Mouse (Mus musculus): ENCODE results near the gene Csnk1g2.

The Csnk1g2 gene

DNA sequence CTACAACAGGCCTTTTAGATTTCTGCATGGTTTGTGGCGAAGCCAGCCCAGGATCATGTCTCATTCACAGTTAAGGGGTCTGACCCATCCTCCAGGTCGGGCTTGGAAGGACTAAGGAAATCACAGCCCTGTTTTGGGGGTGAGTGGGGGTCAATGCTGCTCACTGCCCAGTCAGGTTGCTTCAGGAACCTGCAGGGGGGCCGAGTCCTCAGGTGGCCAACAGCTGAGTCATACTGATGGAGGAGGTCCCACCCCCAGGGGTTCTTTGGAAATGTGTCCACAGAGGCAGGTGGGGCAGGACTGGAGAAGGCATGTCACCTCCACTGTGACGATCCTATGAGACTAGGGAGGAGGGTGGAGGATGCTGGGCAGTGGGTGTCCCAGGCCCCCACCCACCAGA, 42.8 kb downstream of the Csnk1g2 start:
- no peak for DNase-seq (ENCODE audit: low read depth, low spot score)

DNA sequence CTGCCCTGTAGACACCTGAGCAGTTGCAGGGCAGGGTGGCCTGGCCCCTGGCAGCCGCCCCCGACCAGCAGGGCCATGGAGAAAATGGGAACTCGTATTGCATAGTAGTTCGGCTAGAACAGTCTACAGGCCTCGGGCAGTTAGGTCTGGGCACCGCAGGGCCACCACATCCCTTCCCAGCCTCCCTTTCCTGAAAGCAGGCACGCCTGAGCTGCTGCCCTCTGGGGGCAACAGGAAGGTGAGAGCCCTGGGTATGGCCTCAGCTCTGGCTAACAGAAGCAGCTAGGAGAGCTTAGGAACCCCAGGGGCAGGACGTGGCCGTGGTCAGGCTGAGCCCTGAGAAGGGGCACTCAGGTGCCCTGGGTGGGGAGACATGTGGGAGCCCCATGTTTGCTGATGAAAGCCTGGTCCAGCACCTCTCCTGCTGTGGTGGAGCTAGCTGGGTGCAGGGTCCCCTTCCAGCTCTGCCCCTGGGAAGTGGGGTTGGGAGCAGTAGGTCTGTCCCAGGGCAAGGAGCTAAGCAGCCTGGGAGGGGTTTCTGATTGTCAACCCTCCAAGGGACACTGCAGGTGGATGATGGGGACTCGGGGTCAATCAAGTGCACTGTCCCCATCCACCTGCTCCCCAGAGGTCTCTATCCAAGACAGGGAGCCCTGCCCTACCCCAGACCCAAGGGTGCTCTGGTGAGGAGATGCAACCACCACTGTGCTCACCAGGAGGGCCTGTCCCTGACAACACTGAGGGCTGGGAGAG, 43.5 kb downstream of the Csnk1g2 start:
- DNase-seq (ENCODE audit: low read depth, low spot score): no peak

DNA sequence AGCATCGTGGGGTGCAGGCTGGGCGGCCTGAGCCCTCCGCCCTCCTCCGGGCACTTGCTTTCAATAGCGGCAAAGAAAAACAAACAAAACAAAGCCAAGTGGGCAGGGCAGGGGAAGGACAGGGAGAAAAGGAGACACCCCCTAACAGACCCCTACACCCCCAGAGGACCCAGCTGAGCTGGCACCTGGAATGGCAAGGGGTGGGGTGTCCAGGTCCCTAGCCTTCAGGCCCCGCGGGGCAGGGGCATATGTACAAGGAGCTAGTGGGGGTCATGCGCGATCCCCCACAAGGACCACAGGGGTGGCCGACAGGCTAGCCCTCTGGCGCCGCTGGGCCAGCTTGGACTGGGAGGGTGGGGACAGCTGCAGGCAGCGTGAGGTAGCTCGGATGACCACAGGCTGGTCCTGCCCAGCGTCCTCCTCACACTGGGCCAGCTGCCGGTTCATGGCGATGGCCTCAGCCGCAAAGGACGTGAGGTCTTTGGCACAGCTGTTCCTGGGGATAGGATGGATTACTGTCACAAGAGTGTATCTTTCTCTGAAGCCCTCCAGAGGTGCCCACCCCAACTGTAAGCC, 44.3 kb downstream of the Csnk1g2 start:
- no peak for DNase-seq (ENCODE audit: low read depth, low spot score)

DNA sequence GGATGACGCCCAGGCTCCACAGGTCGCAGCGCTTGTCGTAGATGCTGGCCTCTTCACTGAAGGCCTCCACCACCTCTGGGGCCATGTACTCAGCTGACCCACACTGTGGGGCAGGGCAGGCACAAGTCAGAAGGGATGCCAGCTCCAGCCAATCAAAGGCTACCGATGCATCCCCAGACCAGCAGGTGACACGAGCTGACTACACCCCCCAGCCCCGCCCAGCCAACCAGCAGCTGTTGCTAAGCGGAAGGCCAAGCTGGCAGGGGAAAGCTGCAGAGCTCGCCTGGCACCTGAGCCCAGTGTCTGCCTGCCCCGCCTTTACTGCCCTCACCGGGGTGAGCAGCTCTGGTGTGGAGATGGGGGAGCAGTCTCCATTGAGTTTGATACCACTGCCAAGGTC, 46.0 kb downstream of the Csnk1g2 start:
- no peak for DNase-seq (ENCODE audit: low read depth, low spot score)

DNA sequence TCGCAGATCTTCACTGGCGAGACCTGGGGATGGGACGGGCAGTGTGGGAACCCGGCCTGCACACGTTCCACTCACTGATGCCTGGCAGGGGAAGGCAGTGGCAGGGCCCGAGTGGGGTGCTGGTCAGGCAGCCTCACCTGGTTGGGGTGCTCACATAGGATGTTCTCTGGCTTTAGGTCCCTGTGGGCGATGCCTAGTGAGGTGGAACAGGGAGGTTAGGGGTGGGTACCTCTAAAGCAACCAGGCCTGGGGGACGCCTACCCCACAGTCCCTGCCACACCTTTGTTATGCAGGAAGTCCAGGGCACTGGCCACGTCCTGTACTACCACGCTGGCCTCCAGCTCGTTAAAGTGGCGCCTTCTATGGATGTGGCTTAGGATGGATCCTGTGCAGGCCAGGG, 46.4 kb downstream of the Csnk1g2 start:
- no peak for DNase-seq (ENCODE audit: low read depth, low spot score)

DNA sequence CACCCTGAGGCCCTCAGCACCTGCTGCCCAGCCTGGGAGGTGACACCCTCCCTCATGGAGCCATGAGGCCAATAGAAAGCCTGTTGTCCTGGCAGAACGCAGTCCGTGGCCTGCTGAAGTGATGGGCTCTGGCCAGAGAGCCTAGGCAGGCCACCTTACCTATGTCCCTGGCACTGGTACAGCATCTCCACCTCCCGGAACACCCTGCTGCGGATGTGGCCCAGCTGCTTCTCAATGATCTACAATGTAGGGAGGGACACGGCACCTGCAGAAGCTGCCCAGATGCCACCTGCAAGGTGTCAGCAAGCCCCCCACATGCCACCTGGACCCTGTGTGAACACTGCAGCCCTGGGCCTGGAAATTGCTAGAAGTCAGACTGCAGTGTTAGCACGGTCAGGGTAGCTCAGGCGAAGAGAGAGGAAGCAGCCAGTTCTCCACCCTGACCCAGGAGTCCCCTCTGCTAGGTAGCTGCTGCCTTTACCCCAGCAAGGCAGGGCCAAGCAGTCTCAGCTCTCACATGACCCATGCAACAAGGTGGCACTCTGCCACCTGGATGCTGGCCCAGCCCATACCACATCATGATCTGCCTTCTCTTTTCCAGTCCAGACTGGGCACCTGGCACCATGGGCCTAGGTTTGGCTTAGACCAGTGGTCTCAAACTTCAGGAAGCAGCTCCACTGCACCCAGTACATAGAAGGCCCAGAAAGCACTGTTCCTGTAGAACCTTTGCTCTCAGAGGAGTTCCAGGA, 47.3 kb downstream of the Csnk1g2 start:
- DNase-seq (ENCODE audit: low read depth, low spot score): no peak

DNA sequence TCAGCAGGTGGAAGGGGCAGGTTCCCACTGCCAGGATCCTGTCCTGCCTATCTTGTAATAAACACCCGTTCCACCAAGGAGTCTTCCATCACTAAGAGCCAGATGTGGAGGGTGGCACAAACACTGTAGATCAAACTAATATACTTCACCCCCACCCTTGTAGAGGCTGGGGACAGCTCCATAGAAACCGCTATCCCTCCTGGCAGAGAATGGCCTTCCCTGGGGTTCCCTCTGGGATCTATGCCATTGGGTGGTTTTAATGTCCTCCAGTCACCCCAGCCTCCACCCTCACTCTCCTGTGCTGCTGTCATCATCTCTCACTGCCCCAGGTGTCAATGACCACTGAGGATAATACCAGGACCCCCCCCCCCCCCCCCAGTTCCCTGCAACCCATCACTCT, 47.9 kb downstream of the Csnk1g2 start:
- DNase-seq (ENCODE audit: low read depth, low spot score): no peak

DNA sequence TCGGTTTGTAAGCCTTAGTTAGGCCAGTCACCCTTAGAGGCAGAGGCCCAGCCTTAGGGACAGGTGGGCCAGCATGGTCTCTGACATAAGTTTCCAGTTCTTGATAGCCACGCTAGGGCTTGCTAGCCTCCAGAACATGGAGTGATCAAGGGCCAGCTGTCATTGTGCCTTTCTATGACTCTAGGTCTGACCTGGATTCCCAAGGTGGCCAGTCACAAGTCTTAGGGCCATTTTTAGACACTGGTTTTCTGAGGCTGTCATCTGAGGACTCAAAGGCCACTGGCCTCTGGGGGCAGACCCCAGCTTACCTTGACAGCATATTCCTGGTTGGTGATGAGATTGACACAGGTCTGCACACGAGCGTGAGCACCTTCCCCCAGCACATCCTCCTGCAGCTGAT, 48.6 kb downstream of the Csnk1g2 start:
- no peak for DNase-seq (ENCODE audit: low read depth, low spot score)

DNA sequence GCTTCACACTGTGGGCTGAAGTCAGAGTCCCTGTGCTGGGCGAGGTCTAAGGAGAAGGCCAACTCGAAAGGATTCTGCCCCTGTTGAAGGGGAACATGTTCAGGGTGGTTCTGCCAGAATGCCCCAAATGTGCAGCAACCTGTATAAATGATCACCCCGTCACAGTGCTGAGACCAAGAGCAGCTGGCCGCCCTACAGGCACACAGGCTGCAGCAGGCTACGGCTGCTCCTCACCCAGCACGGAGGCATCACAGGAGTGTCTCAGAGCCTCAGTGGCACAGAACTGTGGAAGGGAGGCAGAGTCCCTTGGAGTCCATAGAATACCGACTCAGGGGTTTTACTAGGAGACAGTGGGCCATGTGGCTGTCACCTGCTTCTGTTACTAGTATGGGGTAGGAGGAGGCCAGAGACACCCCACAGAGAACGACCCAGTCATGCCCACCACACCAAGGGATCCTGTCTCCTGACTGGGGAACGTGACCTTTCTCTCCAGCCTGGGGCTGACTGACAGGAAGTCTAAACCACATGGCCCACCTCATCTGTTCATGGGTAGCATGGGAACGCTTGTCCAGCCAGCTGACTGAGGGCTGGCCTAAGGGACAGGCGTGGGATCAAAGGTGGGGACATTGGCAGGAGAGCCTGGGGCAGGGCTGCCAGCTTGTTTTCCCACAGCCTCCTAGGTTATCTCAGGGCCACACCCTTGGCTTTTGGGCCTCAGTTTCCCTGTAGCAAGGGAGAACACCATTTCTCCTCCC, 49.5 kb downstream of the Csnk1g2 start:
- DNase-seq (ENCODE audit: low read depth, low spot score): no peak

DNA sequence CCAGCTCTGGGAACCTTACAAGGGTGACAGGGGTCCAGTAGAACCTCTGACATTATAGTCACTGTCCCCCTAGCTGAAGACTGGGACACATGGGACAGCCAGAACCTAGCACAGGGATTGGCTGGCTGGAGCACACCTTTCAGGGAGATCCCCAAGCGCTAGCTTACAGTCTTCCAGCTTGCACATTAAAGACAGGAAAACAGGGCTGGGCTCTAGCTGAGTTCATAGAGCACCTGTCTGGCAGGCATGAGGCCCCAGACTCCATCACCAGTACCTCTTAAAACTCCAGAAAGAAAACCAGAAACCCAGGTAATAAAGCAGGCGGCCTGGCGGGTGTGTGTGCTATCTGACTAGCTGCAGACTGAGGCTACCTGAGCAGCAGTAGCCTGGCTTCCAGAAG, 51.1 kb downstream of the Csnk1g2 start:
- no peak for DNase-seq (ENCODE audit: low read depth, low spot score)

DNA sequence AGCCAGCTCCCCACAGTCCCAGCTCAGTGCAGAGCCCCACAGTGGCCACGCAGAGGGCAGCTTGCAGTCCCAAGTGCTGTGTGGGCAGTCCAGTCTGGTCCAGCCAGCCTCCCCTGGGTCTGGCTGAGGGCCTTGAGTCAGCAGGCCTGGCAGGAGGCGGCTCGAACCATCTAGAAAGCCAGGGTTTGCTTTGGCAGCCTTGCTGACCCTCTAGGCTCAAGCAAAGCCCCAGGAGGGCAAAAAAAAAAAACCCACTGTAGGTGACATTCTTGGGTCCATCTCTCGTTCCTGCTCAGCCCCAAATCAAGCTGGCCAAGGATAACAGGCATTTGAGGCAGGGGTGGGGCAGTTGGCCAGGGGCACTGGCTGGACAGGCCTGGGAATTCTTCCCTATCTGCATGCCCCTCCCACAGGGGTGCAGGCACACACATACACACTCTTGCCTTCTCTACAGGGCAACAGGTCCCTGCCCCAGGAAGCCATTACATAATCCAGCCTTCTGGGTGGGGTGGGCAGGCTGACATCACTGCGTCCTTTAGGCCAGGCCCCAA, 51.6 kb downstream of the Csnk1g2 start:
- DNase-seq (ENCODE audit: low read depth, low spot score): no peak

DNA sequence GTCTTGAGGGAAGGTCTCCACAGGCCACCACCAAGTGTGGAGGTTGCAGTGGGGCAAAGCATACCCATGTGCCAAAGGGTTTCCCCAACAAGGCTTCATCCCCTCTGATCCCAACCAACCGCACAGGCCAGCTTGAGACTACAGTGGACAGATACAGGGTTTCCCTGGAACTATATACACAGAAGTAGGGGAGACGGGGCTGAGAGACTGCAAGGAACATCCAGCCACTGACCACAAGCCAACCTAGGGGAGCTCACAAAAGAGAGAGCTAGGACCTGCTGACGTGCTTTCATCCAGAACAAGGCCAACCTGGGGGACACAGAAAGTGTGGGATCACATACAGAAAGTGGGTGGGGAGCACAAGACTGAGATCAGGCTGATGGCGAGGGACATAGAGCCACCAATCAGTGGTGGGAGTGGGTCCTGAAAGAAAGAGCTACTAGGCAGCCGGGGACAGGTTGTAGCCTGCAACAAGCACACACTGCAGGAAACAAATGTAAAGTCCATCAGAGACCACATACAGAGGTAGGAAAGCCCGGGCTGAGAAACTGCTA, 52.3 kb downstream of the Csnk1g2 start:
- DNase-seq (ENCODE audit: low read depth, low spot score): no peak

DNA sequence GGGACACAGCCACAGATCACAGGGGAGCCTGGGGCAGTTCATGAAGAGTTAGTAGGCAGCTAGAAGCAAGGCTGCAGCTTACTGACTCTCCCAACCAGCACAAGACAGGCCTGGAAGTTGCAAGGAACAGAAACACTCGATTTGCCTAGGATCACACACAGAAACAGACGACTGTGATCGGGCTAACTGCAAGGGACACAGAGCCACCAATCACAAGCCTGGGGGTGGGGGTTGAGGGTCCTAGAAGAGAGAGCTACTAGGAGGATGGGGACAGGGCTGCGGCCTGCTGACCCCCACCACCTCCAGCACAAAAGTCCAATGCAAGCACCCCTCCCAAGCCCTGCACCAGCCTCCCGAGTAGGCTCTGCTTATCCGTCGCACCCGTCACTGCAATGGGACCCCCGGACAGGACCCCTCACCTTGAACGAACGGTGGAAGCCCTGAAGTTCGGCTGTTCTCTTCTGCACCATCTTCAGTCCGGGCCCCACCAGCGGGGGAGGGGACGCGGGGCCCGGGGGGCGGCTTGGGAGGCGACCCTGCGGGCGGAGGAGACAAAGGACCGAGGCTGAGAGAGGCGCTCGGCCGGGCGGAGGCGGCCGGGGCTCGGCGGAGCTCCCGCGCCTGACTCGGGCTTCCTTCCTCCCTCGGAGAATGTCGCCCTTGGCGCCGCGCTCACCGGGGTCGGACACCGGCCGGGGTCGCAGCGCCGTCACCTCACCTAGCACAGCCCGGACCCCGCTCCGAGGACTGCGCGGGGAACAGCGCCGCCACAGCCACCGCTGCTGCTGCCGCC, 53.0 kb downstream of the Csnk1g2 start:
- DNase-seq (ENCODE audit: low read depth, low spot score): peak; percentile 52

DNA sequence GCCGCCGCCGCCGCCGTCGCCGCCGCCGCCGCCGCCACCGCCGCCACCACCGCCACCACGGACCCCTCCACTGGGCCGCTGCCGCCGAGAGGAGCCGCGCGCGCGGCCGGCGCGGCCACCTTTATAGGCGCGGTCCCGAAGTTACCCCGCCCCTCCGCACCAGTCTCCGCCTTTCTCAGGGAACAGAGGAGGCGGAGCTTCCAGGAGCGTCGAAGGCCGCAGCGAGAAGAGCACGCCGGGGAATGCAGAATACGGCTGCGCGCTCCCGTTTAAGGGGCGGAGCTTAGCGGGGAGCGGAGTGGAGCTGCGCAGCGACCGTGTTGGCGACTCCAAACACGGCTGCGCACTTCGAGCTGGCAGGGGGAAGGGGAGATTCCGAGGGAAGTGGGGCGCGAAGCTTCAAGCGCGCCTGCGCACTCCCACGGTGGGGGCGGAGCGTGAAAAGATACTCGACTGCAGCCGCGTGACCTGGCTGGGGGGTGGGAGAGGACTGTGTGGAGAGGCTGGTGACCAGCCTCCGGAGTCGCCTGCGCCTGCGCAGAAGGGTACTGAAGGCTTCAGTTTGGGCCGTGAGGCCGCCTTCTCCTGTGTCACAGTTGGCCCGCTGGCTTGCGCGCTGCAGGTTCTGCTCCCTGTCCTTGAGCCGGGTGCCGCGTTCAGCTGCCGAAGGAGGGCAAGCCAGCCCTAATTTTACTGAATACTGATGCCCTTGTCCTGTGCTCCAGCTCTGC, 53.7 kb downstream of the Csnk1g2 start:
- peak; percentile 100 for DNase-seq (ENCODE audit: low read depth, low spot score)

DNA sequence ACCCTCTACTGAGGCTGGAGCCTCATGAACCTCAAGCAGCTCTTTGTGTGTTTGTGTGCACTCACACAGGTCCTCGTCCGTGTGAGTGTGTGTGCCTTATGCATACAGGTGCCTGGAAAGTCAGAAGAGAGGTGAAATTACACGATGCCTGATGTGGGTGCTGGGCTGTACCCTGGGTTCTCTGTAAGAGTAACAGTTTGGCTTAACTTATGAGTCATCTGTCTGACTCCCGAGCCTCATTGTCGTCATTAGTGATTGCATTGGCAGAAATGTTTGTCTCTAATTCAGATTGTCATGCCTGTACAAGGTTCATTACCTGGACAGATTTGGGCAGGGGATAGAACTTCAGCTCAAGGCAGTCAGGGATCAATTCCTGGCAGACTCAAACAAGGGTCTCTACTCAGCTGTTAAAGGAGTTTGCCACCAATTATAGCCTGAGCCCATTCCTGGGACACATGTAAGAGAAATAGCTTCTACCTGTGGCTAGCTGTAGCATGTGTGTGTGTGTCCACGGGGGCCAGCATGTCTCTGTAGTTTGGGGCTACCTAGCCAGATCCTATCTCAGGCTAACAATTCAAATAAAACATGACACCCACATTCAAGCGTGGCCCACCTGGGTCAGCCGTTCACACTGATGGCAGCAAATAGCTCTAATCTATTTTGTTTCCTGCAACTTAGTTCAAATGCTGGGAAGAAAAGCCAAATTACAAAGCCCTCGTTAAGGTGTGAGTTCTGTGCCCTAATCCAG, 54.7 kb downstream of the Csnk1g2 start:
- DNase-seq (ENCODE audit: low read depth, low spot score): peak; percentile 78

DNA sequence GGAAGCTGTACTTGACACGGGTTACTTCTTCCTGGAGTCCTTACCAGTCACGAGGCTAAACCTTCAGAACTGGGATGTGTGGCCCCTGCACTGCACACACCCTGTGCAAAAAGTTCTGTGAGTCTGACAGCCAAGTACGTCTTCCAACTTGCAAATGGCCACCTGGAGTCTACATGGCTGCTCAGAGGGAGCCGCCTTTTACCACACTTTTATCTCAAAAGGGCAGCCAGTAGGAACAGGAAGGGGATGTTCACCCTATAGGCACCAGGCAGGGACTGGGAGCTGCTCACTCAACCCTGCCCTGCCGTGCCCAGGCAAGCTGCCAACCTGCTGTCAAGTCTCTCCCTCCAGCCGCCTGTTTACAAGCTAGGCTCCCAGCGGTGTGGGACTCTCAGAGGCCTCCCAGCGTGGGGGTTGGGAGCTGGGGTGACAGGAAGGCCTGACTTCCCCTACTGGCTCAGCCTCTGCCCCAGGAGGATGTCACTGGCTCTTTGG, 55.4 kb downstream of the Csnk1g2 start, which contains the start of gene Mknk2:
Gene Mknk2 (minus strand): TSS at position 171 of the 495 bp plus-strand sequence.
- peak; percentile 89 for DNase-seq (ENCODE audit: low read depth, low spot score)

DNA sequence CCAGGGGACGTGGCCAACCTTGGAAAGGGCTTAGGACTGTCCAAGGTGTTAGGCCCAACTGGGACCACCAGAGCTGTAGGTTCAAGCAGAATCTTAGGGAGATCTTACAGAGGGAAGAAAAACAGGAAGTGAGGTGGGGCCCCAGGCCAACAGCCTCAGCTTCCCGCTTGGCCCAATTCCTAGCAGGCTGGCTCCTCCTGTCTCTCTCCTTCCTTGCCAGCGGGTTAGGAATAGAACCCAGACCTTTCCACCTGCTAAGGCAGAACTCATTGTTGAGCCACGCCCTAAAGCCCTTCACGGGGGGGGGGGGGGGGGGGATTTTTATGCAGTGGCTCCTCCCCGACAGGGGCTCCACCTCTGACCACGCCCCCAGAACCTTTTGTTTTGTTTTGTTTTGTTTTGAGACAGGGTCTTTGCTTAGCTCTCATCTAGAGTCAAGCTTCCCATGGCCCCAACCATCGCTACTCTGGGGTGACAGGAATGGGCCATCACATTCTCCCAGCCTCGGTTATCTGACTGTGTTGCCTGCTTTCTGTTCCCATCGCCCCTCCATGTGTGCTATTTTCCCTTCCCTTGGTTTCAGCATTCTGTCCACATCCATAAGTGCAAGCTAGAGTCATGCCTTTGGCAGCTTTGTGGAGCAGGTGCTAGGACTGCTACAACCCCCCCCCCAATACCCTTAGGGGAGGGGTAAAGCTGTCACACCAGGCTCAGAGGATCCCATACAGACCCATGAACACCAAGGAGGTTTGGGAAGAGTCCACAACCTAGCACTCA, 56.2 kb downstream of the Csnk1g2 start:
- DNase-seq (ENCODE audit: low read depth, low spot score): peak; percentile 87

DNA sequence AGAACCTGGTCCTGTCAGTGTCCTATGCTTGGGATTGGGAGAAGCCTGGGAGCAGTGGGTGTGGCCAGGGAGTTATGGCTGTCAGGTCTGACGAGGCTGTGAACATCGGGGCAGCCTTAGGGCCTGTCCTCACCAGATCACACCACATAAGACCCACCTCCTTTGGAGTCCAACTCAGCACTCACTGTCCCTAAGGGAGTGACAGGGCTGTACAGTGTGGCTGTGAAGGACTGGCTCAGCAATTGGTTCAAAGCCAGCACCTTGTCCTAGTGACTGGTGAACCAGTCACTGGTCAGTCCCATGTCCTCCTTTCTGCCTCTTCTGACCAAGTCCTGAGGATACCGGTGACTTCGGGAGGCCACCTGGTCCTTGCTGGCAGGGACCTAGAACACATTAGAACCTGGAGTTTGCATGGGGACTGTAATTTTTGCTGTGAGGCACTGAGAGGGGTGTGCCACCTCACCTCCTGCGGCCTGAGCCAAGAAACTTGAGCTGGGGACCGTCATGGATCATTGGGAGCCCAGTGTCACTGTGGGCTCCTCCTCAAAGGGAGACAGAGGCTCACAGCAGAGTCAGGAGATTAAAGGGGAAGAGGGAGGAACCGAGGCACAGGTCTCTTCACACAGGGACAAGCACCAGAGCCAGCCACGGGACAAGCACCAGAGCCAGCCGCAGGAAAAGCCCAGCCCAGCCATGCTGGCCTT, 57.1 kb downstream of the Csnk1g2 start:
- peak; percentile 21 for DNase-seq (ENCODE audit: low read depth, low spot score)

All from A20 (cell line).